Mouse (Mus musculus) hindbrain, embryonic 15.5 days (tissue): ENCODE measurements around the gene Islr2. TPM values are rescaled to one million over a fixed set of nuclear protein-coding genes. Genes with fewer than 3 reads are reported as not detected.
"Not testable (repeated sequence)": the region's sequence is repeated elsewhere in the genome, so short reads cannot be mapped to it uniquely, and the experiment has no call there.

Experiments used
- ATAC-seq: fragments of 200-750 bp; cut with Nextera tagmentation; 2 replicates; pipeline ENCODE4 v1.8.0; 2017; ENCODE audit warnings: low read depth, moderate number of reproducible peaks, moderate TSS enrichment; ENCODE audit not compliant: low FRiP score
- H3K27ac ChIP-seq: fragments of 300-500 bp; sonication (generic); replicated peaks from 2 replicates; pipeline ENCODE4 v1.5.1; 2015; ENCODE audit warnings: mild to moderate bottlenecking, inconsistent platforms
- H3K27me3 ChIP-seq: fragments of 300-500 bp; sonication (generic); 2 replicates; pipeline ENCODE4 v1.6.1; 2015; ENCODE audit warnings: control low read depth, inconsistent platforms
- H3K36me3 ChIP-seq: fragments of 300-500 bp; sonication (generic); 2 replicates; pipeline ENCODE4 v1.6.1; 2015; ENCODE audit warnings: control low read depth, inconsistent platforms
- H3K4me1 ChIP-seq: fragments of 300-500 bp; sonication (generic); replicated peaks from 2 replicates; pipeline ENCODE4 v1.6.1; 2015; ENCODE audit warnings: control low read depth, inconsistent platforms
- H3K4me2 ChIP-seq: fragments of 300-500 bp; sonication (generic); 2 replicates; pipeline ENCODE4 v1.6.1; 2015; ENCODE audit warnings: moderate library complexity, mild to moderate bottlenecking, inconsistent platforms
- H3K4me3 ChIP-seq: fragments of 300-500 bp; sonication (generic); 2 replicates; pipeline ENCODE4 v1.5.1; 2015; ENCODE audit warnings: mild to moderate bottlenecking, inconsistent platforms
- H3K9ac ChIP-seq: fragments of 300-500 bp; sonication (generic); 2 replicates; pipeline ENCODE4 v1.6.1; 2015; ENCODE audit warnings: inconsistent platforms
- H3K9me3 ChIP-seq: fragments of 300-500 bp; sonication (generic); 2 replicates; pipeline ENCODE4 v1.6.1; 2016; ENCODE audit warnings: control low read depth, inconsistent platforms
- WGBS: fragments of 180-500 bp; shearing (Covaris S2); methylation state at CpG from one replicate; pipeline ENCODE4 v1.1.7; 2015; 5-methylcytosine and 5-hydroxymethylcytosine counted together
- polyA plus RNA-seq: library from polyadenylated mRNA; unstranded; fragments of >200 nt; fragmentation: Nextera tagmentation; extraction: Ambion mirVana; gene quantifications from 2 replicates; pipeline ENCODE4 v1.2.1, GENCODE M21; 2015

Gene Islr2
- polyA plus RNA-seq, result 20.1 and 27.6 TPM in 2 replicates

DNA sequence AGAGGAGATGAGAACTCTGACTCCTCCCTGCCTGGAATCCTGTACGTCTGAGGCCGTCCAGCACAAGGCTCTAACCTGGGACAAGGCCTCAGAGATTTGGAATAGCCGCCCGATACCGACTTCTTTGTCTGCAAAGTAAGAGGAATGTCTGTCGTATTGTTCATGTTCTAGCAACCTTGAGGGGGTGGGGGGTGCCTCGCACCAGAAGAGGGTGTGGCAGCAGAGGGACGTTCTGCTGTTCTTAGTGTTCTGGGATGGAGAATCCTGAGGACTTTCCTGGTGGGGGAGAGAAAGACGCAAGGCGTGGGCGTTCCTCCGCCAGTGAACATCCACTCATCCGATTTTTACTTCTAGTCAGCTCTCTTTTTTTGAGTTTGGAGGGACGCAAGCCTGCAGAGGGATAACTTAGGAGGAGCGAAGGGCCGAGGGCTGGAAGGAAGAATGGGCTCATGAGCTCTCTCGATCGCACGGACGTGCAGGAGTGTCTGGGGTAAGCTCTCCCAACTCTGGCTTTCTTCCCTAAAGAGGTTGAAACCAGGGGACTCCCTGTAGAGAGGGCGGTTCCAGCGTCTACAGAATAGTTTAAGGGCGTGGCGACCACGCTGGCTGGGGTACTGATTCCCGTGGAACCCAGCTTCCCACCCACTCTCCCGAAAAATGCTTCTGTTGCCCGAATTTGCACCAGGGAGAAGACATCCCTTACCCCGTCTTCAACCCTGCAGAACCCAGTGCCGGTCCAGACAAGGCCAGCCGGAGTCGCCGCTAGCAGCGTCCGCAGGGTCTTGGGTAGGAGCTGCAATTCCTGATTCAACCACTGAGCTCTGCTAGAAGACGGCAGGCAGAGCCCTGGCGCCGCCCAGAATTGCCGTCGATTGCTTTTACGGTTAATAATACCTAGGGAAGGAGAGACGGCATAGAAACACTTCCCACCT is at the start of gene Islr2, which contains the start of gene Islr:
TSS of gene Islr2 (minus strand) at position 804 of the 932 bp plus-strand sequence.
TSS of gene Islr (minus strand) at position 791 of the 932 bp plus-strand sequence.
- H3K4me3 ChIP-seq, result peak within 1 kb of the TSS; percentile 35
- WGBS, result 2% methylated on average over 42 of the region's 42 CpGs
- peak within 1 kb of the TSS; percentile 23; the same call in 1 of the 2 replicates for H3K9ac ChIP-seq
- ATAC-seq, result peak; percentile 58; the same call in 1 of the 2 replicates
- H3K27ac ChIP-seq, result peak within 1 kb of the TSS; percentile 70
- H3K36me3 ChIP-seq, result no peaks in the 10 kb centered on the region
- H3K9me3 ChIP-seq, result no peaks in the 10 kb centered on the region
- peak within 1 kb of the TSS; percentile 64 for H3K4me2 ChIP-seq
- peaks cover 53% of the 10 kb centered on the region for H3K4me1 ChIP-seq
- H3K27me3 ChIP-seq, result peaks cover 57% of the 10 kb centered on the region

DNA sequence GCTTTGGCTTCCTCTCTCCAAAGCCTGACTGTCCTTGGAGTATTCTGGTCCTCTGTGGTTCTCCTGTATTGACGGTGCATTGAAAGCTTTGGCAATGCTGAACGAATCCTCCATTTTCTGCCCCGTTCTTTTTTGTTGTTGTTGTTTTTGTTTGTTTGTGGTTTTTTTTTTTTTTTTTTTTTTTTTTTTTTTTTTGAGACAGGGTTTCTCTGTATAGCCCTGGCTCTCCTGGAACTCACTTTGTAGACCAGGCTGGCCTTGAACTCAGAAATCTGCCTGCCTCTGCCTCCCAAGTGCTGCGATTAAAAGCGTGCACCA is 49.6 kb upstream of the Islr2 start:
- ATAC-seq, H3K9me3 ChIP-seq, H3K27me3 ChIP-seq: not testable (repeated sequence)
- Histone ChIP-seq H3K4me2 (peak overlapping the region; percentile 61), H3K4me3 (peak overlapping the region; percentile 86), H3K4me1 (peaks cover 28% of the 10 kb centered on the region), H3K36me3 (peaks cover 12% of the 10 kb centered on the region), H3K9ac (peak overlapping the region; percentile 84), H3K27ac (peak overlapping the region; percentile 79)
- WGBS, result 69% methylated on average over 5 of the region's 5 CpGs

DNA sequence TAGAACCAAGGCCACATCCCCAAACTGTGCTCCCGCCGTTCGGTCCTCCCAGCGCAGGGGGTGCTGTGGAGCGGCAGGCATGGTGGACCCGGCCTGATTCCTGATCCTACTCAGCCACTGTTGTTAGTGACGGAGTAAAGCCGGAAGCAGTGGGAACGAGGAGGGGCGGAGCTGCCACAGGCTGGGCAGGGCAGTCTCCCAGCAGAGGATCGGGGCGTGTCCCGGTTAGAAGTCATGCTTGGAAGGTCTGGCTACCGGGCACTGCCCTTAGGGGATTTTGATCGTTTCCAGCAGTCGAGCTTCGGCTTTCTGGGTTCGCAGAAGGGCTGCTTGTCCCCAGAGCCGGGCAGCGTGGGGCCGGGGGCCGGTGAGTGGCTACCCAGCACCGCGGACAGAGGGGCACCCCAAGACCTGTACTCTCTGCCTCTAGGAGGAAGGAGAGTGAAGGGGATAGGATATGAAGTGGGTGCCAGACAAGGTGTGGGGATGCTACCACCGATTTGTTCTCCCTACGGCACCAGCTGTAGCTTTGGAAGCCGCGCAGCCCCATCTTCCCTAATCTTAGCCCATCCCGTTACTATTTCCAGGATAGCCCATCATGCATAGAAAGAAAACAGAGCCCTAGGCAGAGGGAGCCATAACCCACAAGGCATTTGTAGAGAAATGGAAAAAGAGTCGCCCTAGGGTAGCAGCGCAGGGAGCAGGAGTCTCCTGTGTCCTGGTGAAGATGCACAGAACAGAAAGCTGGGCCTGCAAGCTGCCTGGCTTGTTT is 49.1 kb upstream of the Islr2 start, which contains the start of gene Stoml1:
TSS of gene Stoml1 (plus strand) at position 132 of the 772 bp plus-strand sequence.
- Histone ChIP-seq H3K9ac (peak within 1 kb of the TSS; percentile 84), H3K27me3 (no peaks in the 10 kb centered on the region), H3K4me3 (peak within 1 kb of the TSS; percentile 86), H3K4me1 (peaks cover 28% of the 10 kb centered on the region), H3K36me3 (peaks cover 12% of the 10 kb centered on the region), H3K27ac (peak within 1 kb of the TSS; percentile 79), H3K9me3 (no peaks in the 10 kb centered on the region), H3K4me2 (peak within 1 kb of the TSS; percentile 61)
- WGBS, result under 1% methylated on average over 31 of the region's 31 CpGs
- peak; percentile 94 for ATAC-seq

DNA sequence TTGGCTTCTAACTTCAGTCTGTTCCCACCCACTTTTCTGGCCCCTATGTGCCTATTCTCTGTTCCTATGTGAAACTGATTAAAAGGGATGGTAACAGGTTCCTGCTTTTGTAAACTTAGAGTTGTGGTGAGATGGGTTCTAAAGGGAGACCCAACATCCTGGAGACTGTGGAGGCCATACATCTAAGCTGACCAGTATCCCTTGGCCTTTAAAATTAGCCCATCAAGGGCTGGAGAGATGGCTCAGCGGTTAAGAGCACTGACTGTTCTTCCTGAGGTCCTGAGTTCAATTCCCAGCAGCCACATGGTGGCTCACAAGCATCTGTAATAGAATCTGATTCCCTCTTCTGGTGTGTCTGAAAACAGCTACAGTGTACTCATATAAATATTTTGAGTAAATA is 46.6 kb upstream of the Islr2 start:
- H3K36me3 ChIP-seq, H3K4me2 ChIP-seq, H3K27ac ChIP-seq, H3K9me3 ChIP-seq, H3K9ac ChIP-seq, ATAC-seq, H3K27me3 ChIP-seq, H3K4me3 ChIP-seq: not testable (repeated sequence)
- 80% methylated on average over 1 of the region's 1 CpGs for WGBS
- peaks cover 35% of the 10 kb centered on the region for H3K4me1 ChIP-seq

DNA sequence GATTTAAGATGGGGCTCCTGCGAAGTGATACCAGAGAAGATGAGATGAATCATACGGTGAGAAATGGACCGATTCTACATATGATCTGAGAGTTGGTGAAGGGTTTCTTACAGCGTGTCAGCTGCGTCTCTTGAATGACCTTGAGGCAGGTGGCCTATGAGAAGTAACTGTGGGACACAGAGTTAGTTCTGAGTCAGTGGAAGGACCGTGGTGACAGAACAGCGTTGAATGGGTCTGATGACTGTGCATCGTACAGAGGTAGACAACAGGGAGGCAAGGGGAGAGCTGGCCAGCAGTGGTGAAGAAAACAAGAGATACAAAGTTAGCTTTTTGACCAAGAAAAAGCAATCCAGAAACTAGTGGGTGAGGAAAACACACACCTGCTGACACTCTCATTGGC is 46.2 kb upstream of the Islr2 start:
- no peak for ATAC-seq
- Histone ChIP-seq H3K4me3 (no peak overlapping the region), H3K27me3 (no peaks in the 10 kb centered on the region), H3K9me3 (no peaks in the 10 kb centered on the region), H3K9ac (no peak overlapping the region), H3K4me1 (peaks cover 35% of the 10 kb centered on the region), H3K36me3 (no peaks in the 10 kb centered on the region), H3K27ac (no peak overlapping the region; the same call in 1 of the 2 replicates), H3K4me2 (peak overlapping the region; percentile 63)
- 78% methylated on average over 8 of the region's 8 CpGs for WGBS

DNA sequence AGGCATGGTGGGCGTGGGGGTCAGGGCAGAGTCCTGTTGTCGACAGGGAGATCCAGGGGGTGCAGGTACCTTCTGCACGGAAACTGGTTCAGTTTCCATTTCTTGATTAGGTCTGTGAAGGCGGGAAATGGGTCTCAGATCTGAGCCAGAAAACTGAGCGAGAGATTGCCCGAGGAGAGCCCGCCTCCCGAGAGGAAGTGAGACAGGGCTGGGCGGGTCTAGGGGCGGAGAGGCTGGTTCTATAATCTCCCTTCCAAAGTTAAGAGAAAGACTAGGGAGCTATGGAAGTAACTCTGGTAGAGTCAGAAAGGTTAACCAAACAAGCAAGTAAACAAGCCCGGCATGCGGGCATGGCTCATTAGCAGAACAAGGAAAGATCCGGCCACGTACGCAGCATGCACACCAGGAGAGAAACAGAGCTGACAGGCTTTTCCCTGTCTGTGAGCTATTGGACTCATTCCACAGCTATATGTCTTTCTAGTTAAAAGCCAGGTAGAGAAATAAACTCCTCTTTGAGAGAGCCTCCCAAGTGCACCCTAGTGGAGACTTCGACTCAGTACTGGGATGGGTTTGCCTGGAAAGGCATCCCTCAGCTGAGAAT is 45.6 kb upstream of the Islr2 start, which contains the start of gene Pml:
TSS of gene Pml (minus strand) at position 195 of the 601 bp plus-strand sequence.
- Histone ChIP-seq H3K4me1 (peaks cover 33% of the 10 kb centered on the region), H3K9me3 (no peaks in the 10 kb centered on the region), H3K27me3 (no peaks in the 10 kb centered on the region), H3K9ac (peak within 1 kb of the TSS; percentile 40), H3K4me3 (peak within 1 kb of the TSS; percentile 40), H3K36me3 (no peaks in the 10 kb centered on the region), H3K4me2 (peak within 1 kb of the TSS; percentile 63), H3K27ac (peak within 1 kb of the TSS; percentile 58)
- WGBS, result under 1% methylated on average over 16 of the region's 16 CpGs
- no peak for ATAC-seq

DNA sequence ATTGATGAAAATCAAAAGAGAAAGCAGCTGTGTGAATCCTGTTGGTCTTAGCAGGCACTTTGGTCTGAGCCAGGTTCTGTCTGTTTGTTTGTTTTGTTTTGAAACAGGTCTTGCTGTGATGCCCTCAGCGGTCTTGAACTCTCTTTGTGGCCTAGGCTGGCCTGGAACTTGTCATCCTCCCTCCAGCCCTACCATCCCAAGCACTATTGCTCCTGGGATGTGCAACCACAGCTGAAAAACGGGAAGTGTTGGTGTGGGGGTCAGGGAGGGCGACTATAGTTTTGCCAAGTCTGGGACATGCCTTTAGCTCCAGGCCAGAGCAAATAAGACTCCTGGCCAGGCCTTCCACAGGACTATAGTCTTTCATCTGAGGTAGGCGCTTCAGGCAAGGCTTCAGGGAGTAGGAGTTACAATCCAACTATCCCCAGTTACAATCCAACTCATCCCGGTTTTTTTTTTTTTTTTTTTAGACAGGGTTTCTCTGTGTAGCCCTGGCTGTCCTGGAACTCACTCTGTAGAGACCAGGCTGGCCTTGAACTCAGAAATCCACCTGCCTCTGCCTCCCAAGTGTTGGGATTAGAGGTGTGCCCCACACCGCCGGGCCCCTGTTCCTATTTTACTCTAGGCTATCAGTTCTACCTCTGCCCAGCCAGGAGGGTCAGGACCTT is 44.8 kb upstream of the Islr2 start:
- Histone ChIP-seq H3K9me3 (no peaks in the 10 kb centered on the region), H3K4me1 (peaks cover 25% of the 10 kb centered on the region), H3K4me2 (peak overlapping the region; percentile 63), H3K4me3 (peak overlapping the region; percentile 40), H3K27ac (no peak overlapping the region), H3K27me3 (no peaks in the 10 kb centered on the region), H3K9ac (peak overlapping the region; percentile 40), H3K36me3 (no peaks in the 10 kb centered on the region)
- no peak for ATAC-seq
- WGBS, result 51% methylated on average over 7 of the region's 7 CpGs

DNA sequence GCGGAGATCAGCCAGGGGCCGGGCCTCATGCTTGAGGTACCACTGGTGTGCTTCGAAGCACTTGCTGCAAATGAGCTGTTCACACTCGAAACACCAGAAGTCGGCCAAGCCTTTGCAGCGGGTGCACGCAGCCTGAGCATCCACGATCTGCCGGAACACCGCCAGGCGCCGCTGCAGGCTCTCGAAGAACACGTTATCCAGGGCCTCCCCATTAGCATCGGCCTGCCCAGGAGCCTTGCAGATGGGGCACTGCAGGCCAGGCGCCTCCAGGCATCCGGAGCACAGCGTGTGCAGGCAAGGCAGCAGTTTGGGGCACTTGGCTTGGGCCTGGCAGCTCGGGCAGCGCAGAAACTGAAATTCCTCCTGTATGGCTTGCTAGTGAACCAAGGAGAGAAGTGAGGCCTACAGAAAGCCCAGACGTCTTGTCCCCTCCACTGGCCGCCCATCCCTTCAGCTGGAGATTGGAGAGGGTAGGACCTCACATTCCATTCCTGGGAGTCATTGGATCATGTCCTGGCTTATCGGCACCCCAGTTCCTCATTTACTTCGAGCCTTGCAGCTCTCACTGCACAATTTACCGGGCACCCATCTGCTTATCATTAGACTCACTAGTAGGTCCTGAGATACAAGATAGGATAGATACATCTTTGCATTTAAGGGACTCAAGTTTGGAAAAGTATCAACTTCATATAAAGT is 43.1 kb upstream of the Islr2 start:
- Histone ChIP-seq H3K36me3 (no peaks in the 10 kb centered on the region), H3K27me3 (no peaks in the 10 kb centered on the region), H3K4me1 (peaks cover 24% of the 10 kb centered on the region), H3K27ac (no peak overlapping the region), H3K4me3 (no peak overlapping the region), H3K9me3 (no peaks in the 10 kb centered on the region), H3K9ac (peak overlapping the region; percentile 33), H3K4me2 (peak overlapping the region; percentile 41)
- 17% methylated on average over 25 of the region's 25 CpGs for WGBS
- peak; percentile 74; the same call in 1 of the 2 replicates for ATAC-seq

DNA sequence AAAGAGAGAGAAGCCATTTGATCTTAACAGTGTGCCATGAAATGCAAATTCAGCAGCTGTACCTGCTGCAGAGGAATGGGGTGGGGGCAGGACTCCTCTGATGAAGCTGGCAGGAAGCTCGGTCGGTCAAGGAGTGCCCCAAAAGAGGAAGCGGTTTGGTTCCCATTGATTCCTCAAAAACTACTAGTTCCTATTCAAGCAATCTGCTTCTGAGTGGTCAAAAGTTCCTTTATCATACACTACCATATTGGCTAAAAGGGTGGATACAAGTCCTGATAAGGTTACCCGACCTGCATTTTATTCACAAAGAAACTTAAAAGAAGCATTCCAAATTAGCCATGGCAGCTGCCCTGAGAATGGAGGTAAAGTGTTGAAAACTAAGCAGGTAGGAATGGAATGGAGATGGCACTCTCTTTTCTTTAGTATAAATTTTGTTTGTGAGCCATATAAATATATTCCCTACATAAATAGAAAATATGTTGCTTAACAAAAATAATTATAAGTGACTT is 42.0 kb upstream of the Islr2 start:
- no peak overlapping the region for H3K4me2 ChIP-seq
- H3K9me3 ChIP-seq, result no peaks in the 10 kb centered on the region
- ATAC-seq, result no peak
- no peak overlapping the region for H3K27ac ChIP-seq
- no peak overlapping the region for H3K9ac ChIP-seq
- H3K4me3 ChIP-seq, result no peak overlapping the region
- WGBS, result 72% methylated on average over 4 of the region's 4 CpGs
- H3K36me3 ChIP-seq, result no peaks in the 10 kb centered on the region
- peaks cover 32% of the 10 kb centered on the region for H3K4me1 ChIP-seq
- H3K27me3 ChIP-seq, result no peaks in the 10 kb centered on the region

DNA sequence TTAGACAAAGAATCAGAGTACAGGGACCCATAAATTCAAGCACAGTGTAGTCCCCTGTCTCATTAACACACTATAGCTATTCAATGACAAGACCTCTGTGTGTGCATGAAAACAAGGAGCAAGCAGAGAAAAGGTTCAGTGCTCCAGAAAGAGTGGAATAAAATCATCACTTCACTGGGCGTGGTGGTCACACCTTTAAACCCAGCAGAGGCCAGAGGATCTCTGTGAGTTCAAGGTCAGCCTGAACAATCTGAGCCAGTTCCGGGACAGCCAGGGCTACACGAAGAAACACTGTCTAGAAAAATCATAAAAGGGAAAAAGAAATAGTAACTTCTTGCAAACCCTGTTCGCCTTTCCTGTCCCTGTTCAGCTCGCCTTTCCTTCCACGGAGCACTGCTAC is 39.6 kb upstream of the Islr2 start:
- H3K27ac ChIP-seq, result no peak overlapping the region
- H3K4me1 ChIP-seq, result peaks cover 21% of the 10 kb centered on the region
- ATAC-seq, result no peak
- no peak overlapping the region for H3K4me3 ChIP-seq
- H3K27me3 ChIP-seq, result no peaks in the 10 kb centered on the region
- H3K9me3 ChIP-seq, result no peaks in the 10 kb centered on the region
- H3K4me2 ChIP-seq, result no peak overlapping the region
- WGBS, result 92% methylated on average over 6 of the region's 6 CpGs
- no peak overlapping the region for H3K9ac ChIP-seq
- no peaks in the 10 kb centered on the region for H3K36me3 ChIP-seq
